Mouse (Mus musculus): ENCODE data around the gene Zbtb8b.
"Not testable (repeated sequence)": the region's sequence is repeated elsewhere in the genome, so short reads cannot be mapped to it uniquely, and the experiment has no call there.

Gene Zbtb8b

DNA sequence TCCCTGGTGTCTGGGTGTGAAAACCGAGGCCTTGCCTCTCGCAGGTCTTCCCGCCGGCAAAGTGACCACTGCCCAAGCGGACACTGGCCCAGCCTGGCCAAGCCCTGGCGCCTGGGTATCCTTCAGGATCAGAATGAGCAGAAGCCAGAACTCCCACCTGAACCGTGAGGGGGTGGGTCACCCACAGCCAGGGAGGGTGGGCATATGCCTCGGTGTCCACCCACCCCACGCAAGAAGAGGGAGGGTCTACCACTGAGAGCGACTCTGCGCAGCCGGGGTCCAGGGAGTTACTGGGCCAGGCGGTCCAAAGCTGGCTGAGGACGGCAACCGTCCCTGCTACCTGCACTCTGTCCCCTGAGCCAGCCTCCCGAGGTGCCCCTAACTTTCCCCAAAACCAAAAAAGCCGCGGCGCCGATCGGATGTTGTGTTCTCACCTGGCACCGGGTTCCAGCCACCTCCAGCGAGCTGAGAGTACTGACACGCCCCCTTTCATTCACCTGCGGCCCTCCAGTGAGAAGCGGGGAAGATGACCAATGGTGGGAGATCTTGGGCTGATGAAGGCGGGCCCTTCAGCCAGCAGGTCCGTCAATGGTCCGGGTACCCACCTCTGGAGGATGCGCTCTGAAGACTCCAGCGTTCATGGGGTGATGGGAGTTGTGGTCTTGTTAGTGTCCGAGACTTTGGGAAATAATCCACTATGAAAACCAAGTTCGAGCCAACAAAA lies at the start of gene Zbtb8b:
Gene Zbtb8b, minus strand, starts transcription at position 514 of the 724 bp plus-strand sequence.
- DNase-seq, result peak; percentile 87

DNA sequence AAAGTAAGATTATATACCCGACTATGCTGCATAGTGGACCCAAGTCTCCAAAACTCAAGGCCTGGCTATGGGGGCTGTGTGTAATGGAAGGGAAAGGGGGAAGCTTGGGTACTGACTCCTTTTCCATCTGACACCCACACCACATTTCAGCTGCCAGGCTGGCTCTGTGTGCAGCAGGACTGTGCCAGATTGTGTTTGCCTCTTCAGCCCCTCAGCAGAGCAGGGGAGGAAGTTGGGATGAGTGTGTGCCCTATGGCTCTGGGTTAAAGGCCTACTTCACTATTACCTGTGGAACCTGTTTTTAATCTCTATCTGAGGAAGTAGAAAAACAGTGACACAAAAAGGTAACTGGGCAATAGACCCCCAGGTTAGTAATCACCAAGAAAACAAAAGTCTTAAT lies 40.4 kb upstream of the Zbtb8b start:
- DNase-seq, result no peak

- no peak for DNase-seq
These were observed 39.2 kb upstream of the Zbtb8b start for GRCm38 (mm10) chr4:129479863-129480262.

- DNase-seq, result no peak
These were observed 35.4 kb upstream of the Zbtb8b start for GRCm38 (mm10) chr4:129476047-129476446.

GRCm38 (mm10) chr4:129464286-129464815 lies 23.7 kb upstream of the Zbtb8b start:
- no peak for DNase-seq

DNA sequence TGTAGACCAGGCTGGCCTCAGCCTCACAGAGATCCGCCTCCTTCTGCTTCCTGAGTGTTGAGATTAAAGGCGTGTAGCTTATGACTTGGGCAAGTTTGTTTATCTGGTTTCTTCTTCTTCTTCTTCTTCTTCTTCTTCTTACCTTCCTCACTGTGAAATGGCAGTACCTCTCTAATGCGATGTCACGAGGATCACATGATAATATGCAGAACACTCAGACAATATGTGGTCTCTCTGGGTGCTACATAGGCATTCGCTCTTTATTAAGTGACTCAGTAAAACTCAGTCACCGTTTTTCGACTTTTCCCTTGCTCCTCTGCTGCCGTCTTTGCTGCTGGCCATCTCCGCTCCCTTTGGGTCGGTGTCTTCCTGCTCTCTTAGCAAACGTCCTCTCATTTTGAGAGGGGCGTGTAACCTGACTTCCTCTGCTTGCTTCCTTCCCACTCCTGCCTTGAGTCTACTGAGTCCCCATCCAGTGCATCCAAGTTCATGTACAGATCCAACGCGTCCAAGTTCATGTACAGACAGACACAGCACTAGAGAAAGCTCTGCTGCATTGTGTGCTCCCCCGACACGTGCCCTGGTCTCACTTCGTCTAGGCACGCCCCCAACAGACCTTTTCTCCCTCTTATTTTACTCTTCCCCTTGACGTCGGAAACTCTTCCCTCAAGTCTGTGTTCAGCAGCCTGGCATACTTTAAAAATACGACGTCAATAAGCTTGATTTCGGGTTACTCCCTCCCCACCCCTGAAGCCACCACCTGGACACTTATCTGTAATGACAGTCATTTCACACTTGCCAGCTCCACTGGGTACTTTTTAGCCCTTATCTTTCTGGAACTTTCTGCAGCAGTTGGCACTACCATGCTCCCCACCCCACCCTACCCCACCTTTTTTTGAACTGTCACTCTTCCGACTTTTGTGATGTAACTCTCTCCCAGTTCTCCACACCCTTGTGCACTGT lies 22.7 kb upstream of the Zbtb8b start:
- DNase-seq, result no peak

- no peak for DNase-seq
These were observed 21.5 kb upstream of the Zbtb8b start for GRCm38 (mm10) chr4:129462118-129462517.

GRCm38 (mm10) chr4:129461183-129461960 lies 20.7 kb upstream of the Zbtb8b start, which contains the start of gene Bsdc1:
Bsdc1 (plus strand) TSS chr4:129461581.
- DNase-seq, result peak; percentile 98

GRCm38 (mm10) chr4:129460827-129461182 lies 20.2 kb upstream of the Zbtb8b start:
- no peak for DNase-seq

DNA sequence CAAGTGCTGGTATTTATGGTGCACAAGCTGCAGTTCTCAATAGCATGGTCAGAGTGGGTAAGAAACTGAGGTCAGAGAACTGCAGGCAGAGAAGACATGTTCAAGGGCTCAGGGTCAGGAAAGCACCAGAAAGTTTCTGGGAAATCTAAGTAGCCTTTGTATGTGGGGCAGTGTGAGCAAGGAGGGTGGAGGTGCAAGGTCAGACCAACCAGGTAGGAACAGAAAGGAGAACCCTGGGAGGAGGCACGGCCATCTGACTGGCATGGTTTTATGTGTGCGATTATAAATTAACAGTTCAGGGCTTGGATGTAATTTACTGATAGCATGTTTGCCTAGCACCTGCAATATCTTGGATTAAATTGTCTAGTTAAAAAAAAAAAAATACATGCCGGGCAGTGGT lies 19.1 kb upstream of the Zbtb8b start:
- DNase-seq, result no peak

- not testable (repeated sequence) for DNase-seq
These were observed 16.7 kb upstream of the Zbtb8b start for GRCm38 (mm10) chr4:129457311-129457710.

DNA sequence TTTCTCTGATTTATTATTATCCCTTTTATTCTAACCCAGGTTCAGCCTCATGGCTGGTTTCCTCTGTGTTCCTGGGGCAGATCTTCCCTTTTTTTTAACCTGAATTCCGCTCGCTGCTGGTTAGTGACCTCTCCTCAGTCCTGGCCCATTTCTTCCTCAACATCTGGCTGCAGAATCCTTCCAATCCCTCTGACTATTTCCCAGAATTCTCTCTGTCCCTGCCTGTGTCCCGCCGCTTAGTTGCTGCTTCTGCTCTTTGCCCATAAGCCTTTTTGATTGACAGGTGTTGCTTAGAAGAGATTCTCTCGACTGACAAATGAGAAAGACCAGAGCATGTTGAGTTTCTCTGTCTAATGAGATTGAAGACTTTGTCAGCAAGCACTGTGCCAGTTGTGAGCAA lies 15.5 kb upstream of the Zbtb8b start:
- no peak for DNase-seq

- DNase-seq, result peak; percentile 55
These were observed 14.6 kb upstream of the Zbtb8b start for GRCm38 (mm10) chr4:129455265-129455664.

- no peak for DNase-seq
These were observed 11.0 kb upstream of the Zbtb8b start for GRCm38 (mm10) chr4:129451471-129452169.

DNA sequence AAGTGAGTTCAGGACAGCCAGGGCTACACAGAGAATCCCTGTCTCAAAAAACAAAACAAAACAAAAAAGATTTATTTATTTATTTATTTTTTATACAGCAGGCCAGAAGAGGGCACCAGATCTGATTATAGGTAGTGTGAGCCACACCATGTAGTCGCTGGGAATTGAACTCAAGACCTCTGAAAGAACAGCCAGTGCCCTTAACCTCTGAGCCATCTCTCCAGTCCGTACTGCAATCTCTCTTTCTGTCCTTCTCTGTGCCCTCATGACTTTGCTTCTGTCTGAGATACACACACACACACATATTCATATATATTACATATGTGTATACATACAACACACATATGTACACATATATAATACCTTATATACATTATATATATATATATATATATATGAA lies 10.2 kb upstream of the Zbtb8b start:
- DNase-seq, result no peak

- DNase-seq, result no peak
These were observed 8.1 kb upstream of the Zbtb8b start for GRCm38 (mm10) chr4:129448713-129449112.

GRCm38 (mm10) chr4:129447778-129448563 lies 7.3 kb upstream of the Zbtb8b start:
- DNase-seq, result no peak

DNA sequence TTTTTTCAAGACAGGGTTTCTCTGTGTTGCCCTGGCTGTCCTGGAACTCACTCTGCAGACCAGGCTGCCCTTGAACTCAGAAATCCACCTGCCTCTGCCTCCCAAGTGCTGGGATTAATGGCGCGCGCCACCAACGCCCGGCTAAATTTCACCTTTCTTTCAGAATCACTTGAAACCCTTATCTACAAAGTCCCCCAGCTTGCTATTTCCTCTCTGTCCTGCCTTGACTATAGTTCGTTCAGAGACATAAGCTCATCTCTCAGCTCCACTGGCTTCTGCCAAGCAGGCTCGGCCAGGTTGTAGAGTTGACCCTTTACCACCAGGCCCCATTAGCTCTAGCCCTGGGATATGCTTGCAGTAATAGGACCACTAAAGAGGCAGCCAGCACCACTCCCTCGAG lies 6.7 kb upstream of the Zbtb8b start:
- DNase-seq, result no peak

- DNase-seq, result no peak
These were observed 492 bp upstream of the Zbtb8b start for GRCm38 (mm10) chr4:129441145-129441544.

GRCm38 (mm10) chr4:129418321-129418720 lies 22.3 kb downstream of the Zbtb8b start:
- DNase-seq, result no peak

- DNase-seq, result no peak
These were observed 24.2 kb downstream of the Zbtb8b start for GRCm38 (mm10) chr4:129416478-129416877.
